Mouse (Mus musculus) midbrain, embryonic 15.5 days (tissue): ENCODE measurements around the gene Usp2. TPM values are rescaled to one million over a fixed set of nuclear protein-coding genes. Genes with fewer than 3 reads are reported as not detected.

Source experiments
- ATAC-seq: fragments of 200-750 bp; cut with Nextera tagmentation; replicated peaks from 2 replicates; pipeline ENCODE4 v1.8.0; 2017; ENCODE audit warnings: moderate TSS enrichment
- H3K27ac ChIP-seq: fragments of 300-500 bp; sonication (generic); 2 replicates; pipeline ENCODE4 v1.5.1; 2015; ENCODE audit warnings: mild to moderate bottlenecking, inconsistent platforms
- H3K27me3 ChIP-seq: fragments of 300-500 bp; sonication (generic); replicated peaks from 2 replicates; pipeline ENCODE4 v1.6.1; 2015; ENCODE audit warnings: inconsistent platforms
- H3K36me3 ChIP-seq: fragments of 300-500 bp; sonication (generic); replicated peaks from 2 replicates; pipeline ENCODE4 v1.6.1; 2015; ENCODE audit warnings: inconsistent platforms
- H3K4me1 ChIP-seq: fragments of 300-500 bp; sonication (generic); 2 replicates; pipeline ENCODE4 v1.6.1; 2015; ENCODE audit warnings: inconsistent platforms
- H3K4me2 ChIP-seq: fragments of 300-500 bp; sonication (generic); 2 replicates; pipeline ENCODE4 v1.6.1; 2015; ENCODE audit warnings: inconsistent platforms, mild to moderate bottlenecking, moderate library complexity
- H3K4me3 ChIP-seq: fragments of 300-500 bp; sonication (generic); 2 replicates; pipeline ENCODE4 v1.5.1; 2015; ENCODE audit warnings: mild to moderate bottlenecking, inconsistent platforms
- H3K9ac ChIP-seq: fragments of 300-500 bp; sonication (generic); 2 replicates; pipeline ENCODE4 v1.6.1; 2015; ENCODE audit warnings: mild to moderate bottlenecking, inconsistent platforms
- H3K9me3 ChIP-seq: fragments of 300-500 bp; sonication (generic); 2 replicates; pipeline ENCODE4 v1.6.1; 2016; ENCODE audit warnings: inconsistent platforms
- WGBS: fragments of 180-500 bp; shearing (Covaris S2); methylation state at CpG from one replicate; pipeline ENCODE4 v1.1.7; 2015; ENCODE audit warnings: mixed read lengths; 5-methylcytosine and 5-hydroxymethylcytosine counted together
- polyA plus RNA-seq: library from polyadenylated mRNA; unstranded; fragments of >200 nt; fragmentation: Nextera tagmentation; extraction: Ambion mirVana; gene quantifications from 2 replicates; pipeline ENCODE4 v1.2.1, GENCODE M21; 2015

The Usp2 gene
- polyA plus RNA-seq, 1 experiment from 2014 or later = 9.6 TPM

- H3K4me2 ChIP-seq = no peak overlapping the region
- H3K9ac ChIP-seq = no peak overlapping the region
- WGBS = 81% methylated on average over 15 of the region's 15 CpGs
- H3K4me3 ChIP-seq = no peak overlapping the region
- H3K9me3 ChIP-seq = no peaks in the 10 kb centered on the region
- peaks cover 8% of the 10 kb centered on the region for H3K4me1 ChIP-seq
- H3K27ac ChIP-seq = no peak overlapping the region
- no peaks in the 10 kb centered on the region for H3K36me3 ChIP-seq
- H3K27me3 ChIP-seq = peaks cover 20% of the 10 kb centered on the region
- ATAC-seq = no peak
Observed at GRCm38 (mm10) chr9:44048541-44049380, 18.1 kb upstream of the Usp2 start.

GRCm38 (mm10) chr9:44049381-44050165, 17.2 kb upstream of the Usp2 start:
- WGBS = 93% methylated on average over 8 of the region's 8 CpGs

GRCm38 (mm10) chr9:44052855-44053254, 14.0 kb upstream of the Usp2 start:
- Histone ChIP-seq H3K36me3 (no peaks in the 10 kb centered on the region), H3K27ac (no peak overlapping the region), H3K4me2 (no peak overlapping the region), H3K9me3 (no peaks in the 10 kb centered on the region), H3K4me3 (no peak overlapping the region), H3K9ac (no peak overlapping the region), H3K4me1 (no peaks in the 10 kb centered on the region), H3K27me3 (no peaks in the 10 kb centered on the region)
- 66% methylated on average over 3 of the region's 3 CpGs for WGBS
- ATAC-seq = no peak

More at GRCm38 (mm10) chr9:44049381-44050165, 17.2 kb upstream of the Usp2 start:
- H3K9me3 ChIP-seq = no peaks in the 10 kb centered on the region
- peaks cover 12% of the 10 kb centered on the region for H3K27me3 ChIP-seq
- H3K27ac ChIP-seq = no peak overlapping the region
- no peak overlapping the region for H3K4me3 ChIP-seq
- no peaks in the 10 kb centered on the region for H3K36me3 ChIP-seq
- no peaks in the 10 kb centered on the region for H3K4me1 ChIP-seq
- no peak for ATAC-seq
- H3K9ac ChIP-seq = no peak overlapping the region
- no peak overlapping the region for H3K4me2 ChIP-seq

DNA sequence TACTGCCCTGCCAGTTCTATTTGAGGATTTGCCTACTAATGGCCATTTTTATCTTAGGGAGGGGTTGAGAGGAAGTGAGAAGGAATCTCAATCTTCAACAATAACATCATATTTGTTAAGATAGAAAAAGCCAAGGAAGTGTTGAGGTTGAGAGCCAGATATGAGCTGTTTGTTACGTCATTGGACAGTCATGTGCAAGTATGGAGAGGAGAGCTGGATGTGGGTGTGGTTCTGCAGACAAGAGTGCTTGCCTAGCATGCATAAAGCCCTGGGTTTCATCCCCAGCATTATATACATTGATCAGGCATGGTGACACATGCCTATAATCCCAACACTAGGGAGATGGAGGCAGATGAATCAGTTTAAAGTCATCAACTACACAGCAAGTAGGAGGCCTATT, 12.9 kb upstream of the Usp2 start:
- Histone ChIP-seq H3K36me3 (no peaks in the 10 kb centered on the region), H3K9me3 (no peaks in the 10 kb centered on the region), H3K4me1 (no peaks in the 10 kb centered on the region), H3K9ac (no peak overlapping the region), H3K4me2 (no peak overlapping the region), H3K27ac (no peak overlapping the region), H3K27me3 (no peaks in the 10 kb centered on the region), H3K4me3 (no peak overlapping the region)
- WGBS = 83% methylated on average over 1 of the region's 1 CpGs
- ATAC-seq = no peak

GRCm38 (mm10) chr9:44058606-44059005, 8.2 kb upstream of the Usp2 start:
- Histone ChIP-seq H3K27ac (no peak overlapping the region), H3K4me1 (no peaks in the 10 kb centered on the region), H3K4me2 (no peak overlapping the region), H3K27me3 (no peaks in the 10 kb centered on the region), H3K36me3 (no peaks in the 10 kb centered on the region), H3K9ac (no peak overlapping the region), H3K9me3 (no peaks in the 10 kb centered on the region), H3K4me3 (no peak overlapping the region)
- WGBS = 86% methylated on average over 6 of the region's 6 CpGs
- no peak for ATAC-seq

DNA sequence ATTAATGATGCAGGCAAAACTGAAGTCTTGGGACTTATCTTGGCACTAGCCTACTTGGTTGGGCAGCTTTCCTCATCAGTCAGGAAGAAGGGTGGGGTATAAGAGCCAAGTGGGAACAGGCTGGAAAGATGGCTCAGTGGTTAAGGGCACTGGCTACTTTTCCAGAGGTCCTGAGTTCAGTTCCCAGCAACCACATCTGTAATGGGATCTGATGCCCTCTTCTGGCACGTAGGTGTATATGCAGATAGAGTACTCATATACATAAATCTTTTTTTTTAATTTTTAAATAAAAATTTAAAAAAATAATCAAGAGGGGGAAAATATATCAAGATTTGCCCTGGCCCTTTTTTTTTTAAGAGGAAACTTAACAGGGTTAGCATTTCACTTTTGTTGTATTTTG, 1.6 kb upstream of the Usp2 start:
- no peak for ATAC-seq
- no peak overlapping the region for H3K4me3 ChIP-seq
- H3K27ac ChIP-seq = no peak overlapping the region
- no peaks in the 10 kb centered on the region for H3K9me3 ChIP-seq
- no peaks in the 10 kb centered on the region for H3K27me3 ChIP-seq
- H3K4me1 ChIP-seq = peaks cover 13% of the 10 kb centered on the region
- no peak overlapping the region for H3K4me2 ChIP-seq
- no peaks in the 10 kb centered on the region for H3K36me3 ChIP-seq
- WGBS = 41% methylated on average over 1 of the region's 1 CpGs
- H3K9ac ChIP-seq = no peak overlapping the region

DNA sequence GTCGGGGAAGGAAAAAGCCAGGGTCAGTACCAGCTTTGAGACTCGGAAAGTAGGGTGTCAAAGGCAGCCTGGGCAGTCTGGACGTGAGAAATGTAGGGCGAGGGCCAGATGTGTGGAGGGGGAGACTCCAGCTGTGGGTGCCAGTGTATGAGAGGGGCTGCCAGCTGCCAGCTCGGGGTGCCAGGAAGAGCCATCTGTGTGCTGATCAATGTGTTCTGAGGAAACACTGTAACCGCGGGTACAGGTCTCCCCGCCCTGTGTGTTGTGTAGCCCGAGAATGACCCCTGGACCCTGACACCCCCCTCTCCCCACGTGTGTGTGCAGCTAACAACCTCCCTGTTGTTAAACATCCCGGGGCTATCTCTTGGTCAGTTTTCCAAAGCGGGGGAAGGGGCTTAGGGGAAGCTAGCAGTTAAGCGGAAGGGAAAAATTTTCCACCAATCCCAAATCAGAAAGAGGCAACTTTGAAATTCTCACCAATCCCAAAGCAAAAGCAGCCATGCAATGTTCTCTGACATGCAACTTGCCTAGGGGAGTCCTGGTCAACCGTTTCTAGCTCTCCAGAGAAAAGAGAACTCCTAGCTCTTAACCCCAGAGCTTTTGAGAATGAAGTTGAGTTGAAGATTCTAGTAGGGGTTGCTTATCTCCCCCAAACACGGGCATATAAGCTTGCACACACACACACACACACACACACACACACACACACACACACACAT, 579 bp downstream of the Usp2 start:
- H3K27ac ChIP-seq = peak overlapping the region; percentile 31; the same call in 1 of the 2 replicates

DNA sequence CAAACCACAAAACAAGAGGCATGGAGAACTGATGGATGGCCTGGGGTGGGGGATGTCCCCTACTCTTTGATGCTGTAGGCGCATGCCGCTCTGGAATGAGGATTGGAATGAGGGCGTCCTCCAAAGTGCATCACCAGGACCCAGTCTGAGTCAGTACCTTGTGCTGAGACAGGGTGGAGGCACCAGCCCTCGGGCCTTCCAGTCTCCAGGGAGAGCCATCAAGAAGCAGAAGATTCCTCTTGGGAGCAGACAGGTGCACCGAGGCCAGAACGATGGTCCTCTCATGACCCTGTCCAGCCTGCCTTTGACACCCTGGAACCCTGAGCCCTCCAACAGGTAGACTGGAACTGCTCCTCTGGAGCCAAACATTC, 1.1 kb downstream of the Usp2 start:
- WGBS = 89% methylated on average over 6 of the region's 6 CpGs
- H3K4me3 ChIP-seq = no peak overlapping the region
- H3K36me3 ChIP-seq = no peaks in the 10 kb centered on the region
- H3K4me2 ChIP-seq = no peak overlapping the region
- H3K9me3 ChIP-seq = no peaks in the 10 kb centered on the region
- H3K9ac ChIP-seq = no peak overlapping the region
- ATAC-seq = no peak
- peaks cover 25% of the 10 kb centered on the region for H3K4me1 ChIP-seq
- H3K27me3 ChIP-seq = no peaks in the 10 kb centered on the region; the same call in 1 of the 2 replicates
- no peak overlapping the region for H3K27ac ChIP-seq

More for the DNA sequence above, 579 bp downstream of the Usp2 start:
- H3K9me3 ChIP-seq = no peaks in the 10 kb centered on the region
- peak; percentile 71 for ATAC-seq
- H3K4me1 ChIP-seq = peaks cover 23% of the 10 kb centered on the region
- peak overlapping the region; percentile 51 for H3K4me3 ChIP-seq
- H3K36me3 ChIP-seq = no peaks in the 10 kb centered on the region
- H3K9ac ChIP-seq = peak overlapping the region; percentile 48
- peak overlapping the region; percentile 82 for H3K4me2 ChIP-seq
- WGBS = 9% methylated on average over 15 of the region's 15 CpGs
- no peaks in the 10 kb centered on the region; the same call in 1 of the 2 replicates for H3K27me3 ChIP-seq

DNA sequence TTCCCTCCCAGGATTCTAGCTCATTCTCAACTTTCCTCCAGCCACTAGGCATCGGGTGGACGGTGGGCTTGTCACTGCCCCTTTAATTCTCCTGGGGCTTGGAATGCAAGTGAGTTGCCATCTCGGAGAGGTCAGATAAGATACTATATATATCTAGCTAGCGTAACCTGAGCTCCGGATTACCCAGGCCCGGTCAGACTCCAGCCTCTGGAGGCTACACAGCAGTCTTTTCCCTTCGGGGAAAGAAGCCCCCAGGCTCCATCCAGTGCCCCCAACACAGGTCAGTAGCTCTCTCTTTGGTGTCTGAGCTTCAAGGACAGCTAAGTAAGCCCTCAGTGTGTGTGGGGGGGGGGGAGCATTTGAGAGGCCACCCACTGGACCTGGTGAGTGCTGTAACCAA, 2.4 kb downstream of the Usp2 start:
- Histone ChIP-seq H3K4me3 (no peak overlapping the region), H3K4me2 (no peak overlapping the region), H3K9me3 (no peaks in the 10 kb centered on the region), H3K9ac (no peak overlapping the region), H3K36me3 (no peaks in the 10 kb centered on the region), H3K27me3 (no peaks in the 10 kb centered on the region; the same call in 1 of the 2 replicates), H3K4me1 (peaks cover 25% of the 10 kb centered on the region), H3K27ac (no peak overlapping the region)
- 35% methylated on average over 7 of the region's 7 CpGs for WGBS
- no peak for ATAC-seq

- H3K36me3 ChIP-seq = no peaks in the 10 kb centered on the region
- H3K4me2 ChIP-seq = no peak overlapping the region
- H3K9ac ChIP-seq = no peak overlapping the region
- no peaks in the 10 kb centered on the region for H3K9me3 ChIP-seq
- no peak overlapping the region for H3K27ac ChIP-seq
- peaks cover 25% of the 10 kb centered on the region for H3K4me1 ChIP-seq
- H3K27me3 ChIP-seq = no peaks in the 10 kb centered on the region; the same call in 1 of the 2 replicates
- H3K4me3 ChIP-seq = no peak overlapping the region
- 79% methylated on average over 14 of the region's 14 CpGs for WGBS
- ATAC-seq = no peak
Observed at GRCm38 (mm10) chr9:44070113-44070843, 3.5 kb downstream of the Usp2 start.

GRCm38 (mm10) chr9:44070844-44071231, 4.0 kb downstream of the Usp2 start:
- no peak overlapping the region for H3K4me3 ChIP-seq
- WGBS = 53% methylated on average over 8 of the region's 8 CpGs

More at GRCm38 (mm10) chr9:44070844-44071231, 4.0 kb downstream of the Usp2 start:
- Histone ChIP-seq H3K9ac (no peak overlapping the region), H3K4me2 (no peak overlapping the region), H3K9me3 (no peaks in the 10 kb centered on the region), H3K27me3 (no peaks in the 10 kb centered on the region; the same call in 1 of the 2 replicates), H3K4me1 (peaks cover 25% of the 10 kb centered on the region), H3K27ac (no peak overlapping the region), H3K36me3 (no peaks in the 10 kb centered on the region)
- ATAC-seq = no peak
